Mouse (Mus musculus): ENCODE measurements around the gene Ccnb1ip1.

DNA sequence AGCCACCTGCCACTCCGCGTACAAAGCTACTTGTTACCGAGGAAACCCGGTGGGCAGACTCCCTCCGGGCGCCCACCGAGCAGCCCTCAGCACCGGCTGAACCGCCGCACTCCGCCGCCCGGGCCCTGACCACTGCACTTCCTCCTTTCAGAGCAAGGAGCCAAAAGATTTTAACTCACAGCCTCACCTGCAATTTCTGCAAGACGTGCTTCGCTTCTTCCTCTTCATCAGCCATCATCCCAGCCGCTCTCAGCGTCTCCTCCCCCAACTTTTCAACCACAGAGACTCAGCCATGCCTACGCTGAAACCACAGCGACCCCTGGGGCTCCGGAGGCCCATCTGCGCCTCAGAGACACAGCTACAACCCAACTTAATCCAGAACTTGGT, 22.3 kb downstream of the Ccnb1ip1 start, which contains the start of gene Ttc5:
- TF ChIP-seq CTCF (IDR thresholded peaks at IDR 0.05; ENCODE audit: borderline replicate concordance, control insufficient read depth, extremely low read depth, insufficient read depth, low read length, poor library complexity) (peak; percentile 86), POLR2A (IDR thresholded peaks at IDR 0.05; ENCODE audit: control insufficient read depth, extremely low read depth, insufficient read depth, low read length, poor library complexity) (no peak)

All from thymus, adult 2 months (tissue).